Mouse (Mus musculus) c-Kit-positive CD71-positive TER-119-negative erythroid progenitor cells, embryonic 14.5 days (primary cell): ENCODE measurements around the gene Colec11.

Experiments used
- DNase-seq: peaks from one replicate; pipeline ENCODE4 v3.0.0-alpha.2; 2013; ENCODE audit warnings: low read depth

The Colec11 gene

DNA sequence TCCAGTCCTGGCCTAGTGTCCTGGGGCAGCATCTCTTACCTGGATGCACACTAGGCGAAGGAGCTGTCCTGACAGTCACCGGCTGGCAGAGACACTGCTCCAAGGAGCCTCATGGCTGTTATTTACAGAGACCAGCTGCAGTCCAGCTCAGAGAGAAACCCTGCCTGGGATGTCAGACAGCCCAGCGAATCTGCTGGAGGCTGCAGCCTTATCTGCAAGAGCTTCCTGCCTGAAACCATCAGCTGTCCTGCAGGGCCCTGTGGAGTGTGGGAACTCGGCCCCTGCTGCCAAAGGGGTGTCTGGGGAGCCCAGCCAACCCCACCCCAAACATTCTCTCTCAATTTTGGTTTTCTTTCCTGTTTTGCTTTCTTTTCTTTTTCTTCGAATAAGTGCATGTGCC, at the start of gene Colec11:
Gene Colec11, minus strand, starts transcription at position 183 of the 400 bp plus-strand sequence.
- no peak for DNase-seq

DNA sequence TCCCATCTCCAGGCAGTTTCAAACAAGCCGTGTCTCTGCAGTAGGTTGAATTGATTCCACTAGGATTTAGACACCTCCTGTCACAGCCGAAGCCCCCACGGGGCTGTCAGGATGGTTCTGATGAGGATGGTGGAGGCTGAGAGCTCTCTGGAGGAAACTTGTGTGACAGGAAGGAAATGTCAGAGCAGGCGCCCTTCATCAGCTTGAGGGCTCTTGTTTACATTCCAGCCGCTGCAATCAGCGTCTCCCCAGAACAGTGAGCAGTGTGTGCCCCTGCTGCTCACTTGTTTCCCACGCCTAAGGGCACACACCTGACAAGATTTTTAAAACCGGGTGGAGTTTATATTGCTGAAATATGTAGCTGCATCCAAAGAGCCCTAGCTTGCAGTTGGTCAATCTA, 44.1 kb upstream of the Colec11 start:
- DNase-seq: no peak

DNA sequence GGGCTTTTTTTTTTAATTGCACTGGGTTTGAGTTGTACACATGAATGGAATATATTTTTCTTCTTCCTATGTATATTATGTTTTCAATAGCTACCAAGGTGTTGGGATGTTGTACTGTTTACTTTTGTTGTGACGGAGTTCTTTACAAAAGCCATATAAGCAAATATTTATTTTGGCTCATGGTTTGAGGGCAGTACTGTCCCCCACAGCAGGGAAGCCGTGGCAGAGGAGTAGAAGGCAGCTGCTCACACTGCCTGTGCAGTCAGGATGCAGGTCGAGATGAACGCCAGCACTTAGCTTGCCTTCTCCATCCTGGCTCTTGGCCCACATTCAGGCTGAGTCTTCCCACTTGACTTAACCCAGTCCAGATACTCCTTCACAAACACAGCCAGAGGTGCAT, 43.6 kb upstream of the Colec11 start:
- DNase-seq: no peak

DNA sequence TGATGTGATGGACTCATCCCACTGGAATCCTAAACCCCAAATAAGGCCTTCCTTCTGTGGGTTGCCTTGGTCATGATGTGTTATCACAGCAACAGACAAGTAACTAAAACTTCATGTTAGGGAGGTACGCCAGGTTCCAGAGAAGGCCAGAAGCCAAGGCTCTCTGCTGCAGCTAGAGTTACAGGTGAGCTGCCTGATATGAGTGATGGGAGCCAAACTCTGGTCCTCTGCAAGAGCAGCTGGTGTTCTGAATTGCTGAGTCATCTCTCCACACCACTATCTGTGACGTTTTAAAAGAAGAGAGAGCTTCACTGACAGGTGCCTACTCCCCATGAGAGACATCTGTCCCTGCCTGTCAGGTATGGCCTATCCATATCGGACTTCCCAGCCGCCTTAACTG, 39.5 kb upstream of the Colec11 start:
- DNase-seq: no peak

DNA sequence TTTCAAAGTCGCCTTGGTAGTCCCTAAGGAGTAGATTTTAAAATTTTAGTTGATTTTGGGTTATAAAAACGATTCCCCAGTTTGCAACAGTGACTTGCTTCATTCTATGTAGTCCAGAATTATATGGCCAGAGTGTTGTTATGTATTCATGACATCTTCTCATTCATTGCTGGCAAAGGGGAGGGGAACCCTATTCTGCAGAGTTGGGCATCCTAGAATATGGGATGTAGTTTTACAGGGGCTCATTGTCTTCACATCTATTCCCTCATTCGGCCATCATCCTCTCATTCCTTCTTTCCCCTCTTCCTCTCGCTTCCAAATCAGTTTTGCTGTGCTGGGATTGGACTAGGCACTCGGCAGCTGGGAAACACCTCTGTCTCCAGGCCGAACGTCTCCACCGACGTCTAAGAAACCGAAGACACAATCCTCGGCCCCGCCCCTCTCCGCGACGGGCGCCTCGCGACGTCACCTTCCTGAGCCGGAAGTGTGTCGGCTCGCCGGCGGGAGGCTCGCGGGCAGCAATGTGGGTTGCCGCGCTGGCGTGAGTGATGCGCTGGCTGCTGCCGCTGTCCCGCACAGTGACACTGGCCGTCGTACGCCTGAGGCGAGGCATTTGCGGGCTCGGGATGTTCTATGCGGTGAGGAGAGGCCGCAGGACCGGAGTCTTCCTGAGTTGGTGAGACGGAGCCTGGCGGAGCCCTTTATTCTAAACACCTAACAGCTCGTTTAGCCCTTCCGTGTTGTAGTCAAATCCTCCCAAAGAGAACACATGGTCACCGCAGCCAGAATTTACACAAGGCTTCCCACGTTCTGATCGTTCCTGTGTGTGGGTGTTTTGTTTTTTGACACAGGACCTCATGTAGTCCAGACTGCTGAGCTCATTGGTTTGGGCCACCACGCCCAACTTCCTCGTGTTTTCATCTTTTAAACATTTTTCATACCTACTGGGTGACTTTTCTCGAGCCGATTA, 26.2 kb upstream of the Colec11 start, which contains the start of gene Rnaseh1:
Gene Rnaseh1, plus strand, starts transcription at position 462 of the 970 bp plus-strand sequence.
- peak; percentile 80 for DNase-seq

DNA sequence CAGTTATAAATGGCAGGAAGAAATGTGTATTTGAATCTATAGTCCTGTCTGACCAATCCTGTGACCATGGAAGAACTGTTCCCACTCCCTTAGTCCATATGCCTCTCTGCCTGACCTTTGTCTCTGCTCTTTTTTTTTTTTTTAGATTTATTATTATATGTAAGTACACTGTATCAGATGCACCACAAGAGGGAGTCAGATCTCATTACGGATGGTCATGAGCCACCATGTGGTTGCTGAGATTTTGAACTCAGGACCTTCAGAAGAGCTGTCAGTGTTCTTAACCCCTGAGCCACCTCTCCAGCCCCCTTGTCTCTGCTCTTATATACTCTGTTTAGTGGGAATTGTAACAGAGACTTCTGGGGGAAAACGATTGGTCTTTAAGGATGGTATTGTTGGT, 15.6 kb upstream of the Colec11 start:
- no peak for DNase-seq

DNA sequence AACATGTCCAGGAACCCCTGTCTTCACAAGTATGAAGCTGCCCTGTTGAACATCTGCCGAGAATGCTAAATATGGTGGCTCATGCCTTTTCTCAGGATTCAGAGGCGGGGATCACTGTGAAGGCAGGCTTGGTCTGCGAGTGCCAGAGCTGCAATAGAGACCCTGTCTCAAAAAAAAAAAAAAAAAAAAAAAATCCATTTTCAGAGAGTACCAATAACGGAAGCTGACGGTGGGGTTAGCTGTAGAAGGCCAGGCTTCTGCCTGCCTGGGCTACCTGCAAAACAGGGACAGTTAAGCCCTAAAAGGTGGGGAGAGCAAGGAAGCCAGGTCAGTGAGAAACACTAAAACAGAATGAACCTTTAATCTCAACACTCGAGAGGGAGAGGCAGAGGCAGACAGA, 13.4 kb upstream of the Colec11 start:
- no peak for DNase-seq

DNA sequence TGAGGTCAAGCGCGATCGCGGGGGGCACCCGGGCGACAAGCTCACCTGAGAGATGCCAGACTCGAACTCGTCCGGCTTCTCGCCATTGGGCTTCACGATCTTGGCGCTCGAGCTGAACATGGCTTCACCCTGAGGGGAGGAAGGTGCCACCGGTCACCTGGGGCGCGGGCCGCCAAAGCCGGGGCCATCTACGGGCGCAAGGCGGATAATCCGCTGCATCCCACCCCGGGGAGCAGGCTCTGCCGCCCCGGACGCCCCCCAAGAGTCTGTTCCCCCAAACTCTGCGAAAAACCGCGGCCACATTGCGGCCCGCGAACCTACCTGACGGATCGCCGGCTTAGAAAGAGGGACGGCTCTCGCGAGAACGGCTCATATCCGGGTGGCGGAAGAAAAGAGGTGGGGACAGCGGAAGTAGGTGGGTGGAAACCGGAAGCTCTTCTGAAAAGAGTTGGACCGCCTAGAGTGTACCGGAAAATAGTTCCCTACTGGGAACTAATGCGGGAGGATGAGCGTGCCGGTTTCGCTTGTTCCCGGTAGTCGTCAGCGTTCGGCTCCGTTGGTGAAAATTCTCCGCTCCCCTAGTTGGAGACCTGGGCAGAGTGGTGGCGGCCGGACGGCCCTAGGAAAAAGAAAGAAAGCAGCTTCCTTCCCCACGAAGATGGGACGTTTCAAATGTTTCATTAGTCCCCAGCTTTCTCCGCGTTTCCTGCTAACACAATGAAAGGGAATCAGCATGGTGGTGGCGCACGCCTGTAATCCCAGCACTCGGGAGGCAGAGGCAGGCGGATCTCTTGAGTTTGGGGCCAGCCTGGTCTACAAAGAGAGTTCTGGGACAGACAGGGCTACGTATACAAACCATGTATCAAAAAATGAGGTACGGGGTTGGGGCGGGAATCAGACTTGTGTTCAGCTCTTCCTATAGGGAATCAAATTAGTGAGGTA, 12.6 kb upstream of the Colec11 start, which contains the start of gene Rps7:
Gene Rps7, minus strand, starts transcription at position 419 of the 942 bp plus-strand sequence.
- peak; percentile 89 for DNase-seq

DNA sequence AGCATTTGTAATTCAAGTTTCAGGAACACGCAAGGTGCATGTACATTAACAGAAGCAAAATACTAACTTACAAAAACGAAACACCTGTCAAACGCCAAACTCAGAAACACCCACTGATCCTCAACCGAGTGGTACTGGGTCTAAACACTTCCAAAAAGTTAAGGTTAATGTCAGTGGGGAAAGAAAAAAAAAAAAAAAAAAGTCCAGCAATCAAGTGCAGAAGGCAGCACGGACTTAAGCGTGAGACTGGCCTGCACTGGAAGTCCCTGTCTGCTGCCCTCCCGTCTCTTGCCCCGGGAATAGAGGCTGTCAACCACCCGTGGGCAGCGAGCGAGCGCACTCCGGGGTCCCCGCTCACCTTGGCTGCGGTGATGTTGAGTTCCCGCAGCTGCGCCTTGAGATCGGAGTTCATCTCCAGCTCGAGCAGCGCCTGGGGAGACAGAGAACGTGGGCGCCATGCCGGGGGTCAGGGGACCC, 11.9 kb upstream of the Colec11 start:
- no peak for DNase-seq

DNA sequence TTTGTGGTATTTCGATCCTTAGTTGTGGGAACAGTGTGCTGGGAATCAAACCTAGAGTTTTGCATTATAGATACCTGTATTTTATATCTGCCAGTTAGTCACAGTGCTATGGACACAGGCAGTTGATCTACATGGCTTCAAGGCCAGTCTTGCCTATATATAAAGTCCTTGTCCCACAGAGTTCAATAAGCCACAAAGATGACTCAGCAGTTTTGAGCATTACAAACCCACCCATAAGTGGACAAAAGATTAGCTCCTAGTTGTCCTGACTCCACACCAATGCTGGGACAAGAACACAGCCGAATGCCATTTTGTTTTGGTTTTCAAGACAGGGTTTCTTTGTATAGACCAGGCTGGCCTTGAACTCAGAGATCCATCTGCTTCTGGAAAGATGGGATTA, 5.3 kb upstream of the Colec11 start:
- no peak for DNase-seq

DNA sequence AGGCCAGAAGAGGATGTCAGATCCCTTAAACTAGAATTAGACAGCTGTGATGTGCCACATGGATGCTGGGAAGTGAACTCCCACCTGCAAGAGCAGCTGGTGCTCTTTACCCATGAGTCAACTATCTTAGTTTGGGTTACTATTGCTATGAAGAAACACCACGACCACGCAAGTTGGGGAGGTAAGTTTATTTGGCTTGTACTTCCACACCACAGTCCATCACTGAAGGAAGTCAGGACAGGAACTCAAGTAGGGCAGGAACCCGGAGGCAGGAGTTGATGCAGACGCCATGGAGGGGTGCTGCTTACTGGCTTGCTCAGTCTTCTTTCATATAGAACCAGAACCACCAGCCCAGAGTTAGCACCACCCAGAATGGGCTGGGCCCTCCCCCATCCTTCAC, 3.9 kb upstream of the Colec11 start:
- no peak for DNase-seq

DNA sequence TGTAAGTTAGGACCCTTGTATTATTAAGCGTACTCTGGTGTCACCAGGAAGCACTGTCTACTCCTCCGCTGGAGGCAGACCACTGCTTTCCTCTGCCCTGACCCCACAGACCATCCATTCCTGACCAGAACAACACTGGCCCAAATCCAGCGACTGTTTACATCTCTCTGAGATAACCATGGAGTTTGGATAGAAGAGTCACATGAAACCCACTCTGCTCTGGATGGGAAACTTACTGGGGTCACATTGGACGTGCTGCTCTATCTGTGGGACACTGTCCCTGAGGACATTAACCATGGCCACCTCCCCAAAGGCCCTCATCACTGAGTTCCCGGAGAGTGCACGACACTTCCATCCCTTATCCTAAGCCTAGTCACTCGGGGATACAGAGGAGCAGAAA, 2.2 kb upstream of the Colec11 start:
- DNase-seq: no peak

DNA sequence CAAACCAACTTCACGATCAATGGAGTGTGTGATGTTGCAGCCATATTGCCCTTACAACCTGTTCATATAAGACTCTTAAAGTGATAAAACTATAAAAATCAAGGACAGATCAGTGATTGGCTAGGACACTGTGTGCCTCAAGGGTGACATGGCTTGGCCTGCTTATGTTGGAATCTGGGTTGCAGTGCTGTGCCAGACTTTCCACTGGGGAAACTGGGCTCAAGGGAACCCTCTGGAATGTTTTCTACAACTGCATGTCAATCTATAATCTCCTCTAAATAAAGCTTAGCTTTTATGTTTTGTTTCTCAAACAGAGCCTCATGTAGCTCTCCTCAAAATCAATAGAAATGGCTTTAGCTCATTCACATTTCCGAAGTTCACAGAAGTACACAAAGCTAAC, 1.1 kb upstream of the Colec11 start:
- DNase-seq: no peak

DNA sequence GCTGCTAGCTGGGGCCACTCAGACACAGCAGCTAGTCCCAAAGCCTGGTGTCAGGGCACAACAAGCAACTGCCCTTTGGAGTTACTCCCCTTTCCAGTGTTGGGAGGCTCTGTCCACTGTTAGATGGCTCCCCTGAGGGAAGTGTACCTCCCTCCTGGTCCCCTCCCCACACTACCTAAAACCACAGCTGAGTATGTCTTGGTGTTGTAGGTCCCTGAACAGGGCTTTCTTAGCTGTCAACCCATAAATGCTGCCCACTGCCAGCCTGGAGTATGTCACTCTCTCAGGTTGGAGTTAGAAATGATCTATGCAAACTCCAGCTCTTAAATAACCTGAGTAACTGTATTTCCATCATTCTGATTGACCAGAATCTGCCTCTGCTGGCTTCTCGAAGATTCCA, 536 bp downstream of the Colec11 start:
- no peak for DNase-seq

DNA sequence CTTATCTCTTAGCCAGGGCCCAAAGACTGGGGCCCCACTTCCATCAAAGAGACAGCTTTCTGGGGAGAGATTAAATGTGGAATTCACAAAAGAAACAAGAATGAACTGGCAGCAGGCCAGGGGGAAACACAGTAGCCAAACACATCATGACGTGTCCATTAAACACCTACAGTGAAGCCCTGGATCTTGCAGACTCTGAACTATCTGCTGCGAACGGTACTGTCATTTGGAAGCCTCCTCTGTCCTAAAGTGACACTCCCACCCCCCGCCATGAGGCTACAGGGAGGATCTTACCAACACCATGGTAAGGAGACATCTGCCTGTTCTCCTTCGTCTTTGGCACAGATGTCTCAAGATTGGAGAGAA, 1.0 kb downstream of the Colec11 start:
- no peak for DNase-seq

DNA sequence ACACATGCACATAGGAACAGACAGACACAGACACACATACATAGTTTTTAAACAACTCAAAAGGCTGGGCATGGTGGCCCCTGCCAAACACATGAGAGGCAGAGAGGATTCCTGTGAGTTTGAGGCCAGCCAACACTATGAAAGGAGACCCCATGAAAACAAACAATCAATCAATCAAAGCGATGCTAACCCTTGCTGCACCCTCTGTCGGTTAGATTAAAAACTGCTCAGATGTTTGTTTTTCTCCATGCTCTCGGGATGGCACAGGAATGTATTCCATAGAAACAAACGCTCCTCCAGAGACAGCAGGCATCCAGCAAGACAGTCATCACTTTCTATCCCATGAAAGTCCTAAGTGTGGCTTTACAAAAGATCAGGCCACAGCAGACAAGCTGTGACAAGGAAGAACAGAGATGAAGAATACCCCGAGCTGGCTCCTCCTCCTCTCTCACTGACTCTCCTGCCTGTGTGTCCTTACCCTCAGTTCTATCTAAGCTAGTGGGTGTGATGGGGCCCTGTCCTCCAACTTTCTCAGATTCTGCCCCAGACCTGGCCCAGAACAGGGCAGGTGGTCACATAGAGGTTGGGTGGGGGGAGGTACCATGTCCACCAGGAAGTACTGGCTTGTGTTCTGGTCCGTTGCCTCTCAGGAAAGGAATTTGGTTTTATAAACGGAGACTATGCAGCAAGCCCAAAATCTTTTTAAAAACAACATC, 1.6 kb downstream of the Colec11 start:
- no peak for DNase-seq

DNA sequence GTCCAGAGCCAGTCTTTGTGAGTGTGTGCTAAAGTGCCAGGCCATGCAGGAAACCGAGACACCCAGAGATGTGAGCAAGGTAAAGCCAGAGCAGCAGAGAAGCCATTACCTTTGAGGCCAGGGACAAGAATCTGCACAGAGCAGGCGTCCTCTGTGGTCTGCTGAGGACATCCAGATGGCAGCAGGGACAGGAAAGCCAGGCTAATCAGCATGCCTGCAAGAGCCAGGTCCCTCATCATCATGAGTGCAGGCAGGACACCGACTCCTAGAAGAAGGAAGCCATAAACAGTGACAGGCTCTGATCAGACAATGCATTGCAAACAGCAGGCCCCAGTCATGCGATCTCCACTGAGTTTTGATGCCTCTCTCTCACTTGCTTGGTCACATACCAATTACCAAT, 5.9 kb downstream of the Colec11 start:
- no peak for DNase-seq

DNA sequence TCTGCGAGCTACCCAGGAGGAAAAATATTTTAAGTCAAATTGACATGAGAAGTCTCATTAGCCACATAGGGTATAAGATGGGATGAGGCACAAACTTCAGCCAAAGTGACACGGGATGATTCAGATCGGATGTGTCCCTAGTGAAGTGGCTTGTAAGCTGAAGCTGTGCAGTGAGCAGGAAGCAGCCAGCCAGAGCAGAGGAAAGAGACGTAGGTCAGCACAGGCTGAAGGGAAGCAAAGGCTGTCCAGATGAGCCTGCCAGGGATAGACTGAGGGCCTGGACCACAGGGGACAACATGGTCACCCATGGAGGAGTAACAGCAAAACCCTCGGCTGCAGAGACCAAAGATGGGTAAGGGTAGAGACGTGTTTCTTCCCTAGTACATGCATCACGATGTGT, 8.8 kb downstream of the Colec11 start:
- DNase-seq: no peak

DNA sequence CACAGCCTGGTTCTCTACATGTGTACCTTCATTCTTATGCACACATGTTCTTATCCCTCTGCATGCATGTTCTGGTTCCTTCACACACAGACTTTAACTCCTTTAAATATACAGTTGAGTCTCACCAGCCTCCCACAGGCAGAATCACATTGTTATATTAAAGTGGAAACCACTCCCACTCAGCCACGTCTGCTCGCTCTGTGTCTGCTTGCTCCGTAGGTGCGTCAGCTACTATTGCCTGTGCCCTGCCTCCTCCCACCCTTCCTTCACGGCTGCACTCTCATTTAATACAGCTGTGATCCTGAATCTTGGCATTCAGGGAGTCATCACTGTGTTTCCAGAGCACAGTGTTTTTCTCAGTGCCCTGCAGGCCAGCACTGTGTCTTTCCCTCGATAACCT, 10.8 kb downstream of the Colec11 start:
- no peak for DNase-seq

DNA sequence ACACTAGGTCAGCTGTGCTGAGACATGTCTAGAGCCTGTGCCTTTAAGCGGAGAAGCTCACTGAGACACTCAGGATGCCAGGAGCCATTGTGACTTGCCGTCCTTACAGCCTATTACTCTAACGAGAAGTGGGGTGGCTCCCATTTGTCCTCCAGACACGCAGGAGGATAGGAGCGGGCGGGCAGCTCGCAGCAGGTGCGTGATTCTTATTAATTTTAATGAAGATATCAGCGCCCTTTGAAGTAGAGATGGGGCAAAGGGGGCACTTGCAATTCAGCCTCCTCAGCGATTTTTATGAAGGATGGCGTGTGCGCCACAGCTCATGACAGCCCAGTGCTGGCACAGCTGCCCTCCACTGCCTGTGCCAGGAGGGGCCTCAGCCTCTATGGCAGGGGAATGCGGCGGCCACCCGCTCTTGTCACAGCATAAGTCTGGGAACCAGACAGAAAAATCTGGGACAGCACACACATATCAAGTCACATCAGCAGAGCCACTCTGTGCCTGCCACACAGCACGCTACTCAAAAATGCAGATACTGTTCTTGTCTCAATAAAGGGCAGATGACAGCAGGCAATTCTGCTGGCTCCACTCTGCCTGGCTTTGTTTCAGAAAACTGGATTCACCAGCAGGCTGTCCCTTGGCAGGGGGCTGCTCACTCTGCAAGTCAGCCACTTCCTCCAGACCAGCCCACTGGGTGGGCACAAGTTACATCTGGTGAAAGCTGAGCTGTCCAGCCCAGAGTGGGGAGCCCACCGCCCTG, 15.5 kb downstream of the Colec11 start:
- DNase-seq: no peak

DNA sequence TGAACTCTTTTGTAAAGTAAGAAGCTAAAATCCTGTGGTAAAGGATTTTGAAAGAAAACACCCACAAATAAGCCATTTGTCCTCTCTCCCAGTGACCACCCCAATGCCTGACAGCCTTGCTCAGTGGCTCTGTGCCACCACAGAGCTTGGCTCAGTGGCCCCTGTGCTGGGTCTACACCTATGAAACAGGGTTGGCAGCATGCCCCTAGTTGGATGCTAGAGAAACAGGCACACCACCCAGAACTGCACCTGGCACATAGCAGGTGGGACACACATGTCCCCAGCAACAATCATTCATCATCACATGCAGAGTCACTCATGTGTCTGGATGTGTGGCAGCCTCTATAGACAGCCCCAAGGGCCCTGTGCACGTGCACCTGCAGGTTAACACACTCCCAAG, 19.7 kb downstream of the Colec11 start:
- no peak for DNase-seq
